Mouse (Mus musculus) small intestine, adult 2 months (tissue): ENCODE results near the gene Atp5j2.

ENCODE experiments used
- CTCF ChIP-seq: fragments of 200-500 bp; IDR thresholded peaks from 2 replicates; pipeline ENCODE4 v1.5.1; 2012; ENCODE audit warnings: low read depth, mild to moderate bottlenecking, control low read depth, inconsistent platforms, low read length, moderate library complexity, mixed read lengths; ENCODE audit not compliant: insufficient replicate concordance, insufficient read length; ENCODE audit errors: extremely low read depth
- POLR2A ChIP-seq: fragments of 200-500 bp; IDR thresholded peaks from 2 replicates; pipeline ENCODE4 v1.6.1; 2012; ENCODE audit warnings: low read depth, mild to moderate bottlenecking, control low read depth, inconsistent platforms, low read length, moderate library complexity

GRCm38 (mm10) chr5:145152690-145153089 lies 39.2 kb downstream of the Atp5j2 start:
- no peak for TF ChIP-seq CTCF
- no peak for TF ChIP-seq POLR2A
